Mouse (Mus musculus) myocyte (in vitro differentiated cells): ENCODE measurements around the gene Lrrc41. TPM values are rescaled to one million over a fixed set of nuclear protein-coding genes. Genes with fewer than 3 reads are reported as not detected.

ENCODE experiments used
- H3K27me3 ChIP-seq: one replicate; pipeline ENCODE4 v1.6.1; 2011; ENCODE audit not compliant: control insufficient read depth, insufficient read depth, insufficient read length
- H3K36me3 ChIP-seq: one replicate; pipeline ENCODE4 v1.6.1; 2011; ENCODE audit not compliant: control insufficient read depth, insufficient read depth
- H3K4me2 ChIP-seq: one replicate; pipeline ENCODE4 v1.6.1; 2011; ENCODE audit warnings: low read depth, control low read depth
- H3K4me3 ChIP-seq: one replicate; pipeline ENCODE4 v1.5.1; 2011; ENCODE audit warnings: mild to moderate bottlenecking, control low read depth, moderate library complexity
- H3K79me2 ChIP-seq: one replicate; pipeline ENCODE4 v1.6.1; 2011; ENCODE audit not compliant: control insufficient read depth, insufficient read depth
- H3ac ChIP-seq: one replicate; pipeline ENCODE4 v1.6.1; 2011; ENCODE audit not compliant: control insufficient read depth, insufficient read length
- CEBPB ChIP-seq: IDR thresholded peaks from 2 replicates; pipeline ENCODE4 v1.6.1; 2011; ENCODE audit warnings: mild to moderate bottlenecking, moderate library complexity; ENCODE audit not compliant: poor library complexity, insufficient read depth, severe bottlenecking
- E2F4 ChIP-seq: IDR thresholded peaks from one replicate; pipeline ENCODE4 v1.6.1; 2011; ENCODE audit warnings: mild to moderate bottlenecking, control low read depth, moderate library complexity; ENCODE audit not compliant: insufficient read depth
- MAX ChIP-seq: IDR thresholded peaks from one replicate; pipeline ENCODE4 v1.6.1; 2011; ENCODE audit warnings: low read depth, mild to moderate bottlenecking, control low read depth
- MYOD1 ChIP-seq, 3 experiments: IDR thresholded peaks; one replicate each; pipeline ENCODE4 v1.6.1; 2011; ENCODE audit warnings: control low read depth in 2 of 3, low read depth in 2 of 3, mild to moderate bottlenecking in 2 of 3, moderate library complexity in 1 of 3; ENCODE audit not compliant: insufficient read length in 2 of 3, control insufficient read depth in 1 of 3
- MYOG ChIP-seq, 3 experiments: IDR thresholded peaks; one replicate each; pipeline ENCODE4 v1.6.1; 2011; ENCODE audit warnings: control low read depth in 2 of 3, low read depth in 2 of 3, mild to moderate bottlenecking in 2 of 3; ENCODE audit not compliant: insufficient read length in 2 of 3, control insufficient read depth in 1 of 3, insufficient read depth in 1 of 3
- POLR2A ChIP-seq: IDR thresholded peaks from one replicate; pipeline ENCODE4 v1.6.1; 2011; ENCODE audit warnings: low read depth, mild to moderate bottlenecking, control low read depth, moderate library complexity; ENCODE audit not compliant: insufficient read length
- POLR2AphosphoS2 ChIP-seq: IDR thresholded peaks from one replicate; pipeline ENCODE4 v1.6.1; 2011; ENCODE audit warnings: low read depth, control low read depth; ENCODE audit not compliant: insufficient read length
- REST ChIP-seq: IDR thresholded peaks from one replicate; pipeline ENCODE4 v1.6.1; 2011; ENCODE audit warnings: mild to moderate bottlenecking, control low read depth, moderate library complexity; ENCODE audit not compliant: insufficient read depth, insufficient read length
- SRF ChIP-seq: IDR thresholded peaks from one replicate; pipeline ENCODE4 v1.6.1; 2011; ENCODE audit warnings: low read depth; ENCODE audit not compliant: control insufficient read depth, insufficient read length
- TCF12 ChIP-seq: IDR thresholded peaks from one replicate; pipeline ENCODE4 v1.6.1; 2011; ENCODE audit warnings: mild to moderate bottlenecking, control low read depth; ENCODE audit not compliant: poor library complexity, insufficient read depth, severe bottlenecking
- TCF3 ChIP-seq: IDR thresholded peaks from one replicate; pipeline ENCODE4 v1.6.1; 2011; ENCODE audit warnings: low read depth, control low read depth; ENCODE audit not compliant: insufficient read length
- USF1 ChIP-seq: IDR thresholded peaks from one replicate; pipeline ENCODE4 v1.6.1; 2011; ENCODE audit warnings: low read depth, mild to moderate bottlenecking, control low read depth, moderate library complexity
- polyA plus RNA-seq: library from polyadenylated mRNA; unstranded; fragments of >200 nt; fragmentation: generic; extraction: Trizol; gene quantifications from one replicate; pipeline ENCODE4 v1.2.1, GENCODE M21; 2012; ENCODE audit warnings: missing spikeins

The Lrrc41 gene
- polyA plus RNA-seq, 1 experiment, result 36.1 TPM

- TF ChIP-seq POLR2AphosphoS2 (no peak), POLR2A (no peak), TCF3 (no peak), SRF (no peak)
Measured at GRCm38 (mm10) chr4:116125803-116126386, 50.8 kb downstream of the Lrrc41 start.

GRCm38 (mm10) chr4:116127956-116128355 lies 52.9 kb downstream of the Lrrc41 start:
- no peak for TF ChIP-seq SRF

More at GRCm38 (mm10) chr4:116125803-116126386, 50.8 kb downstream of the Lrrc41 start:
- Histone ChIP-seq H3ac (no peak overlapping the region), H3K4me2 (no peak overlapping the region), H3K4me3 (no peak overlapping the region), H3K27me3 (no peaks in the 10 kb centered on the region), H3K36me3 (no peaks in the 10 kb centered on the region), H3K79me2 (peaks cover 3% of the 10 kb centered on the region)

GRCm38 (mm10) chr4:116133126-116133525 lies 58.1 kb downstream of the Lrrc41 start:
- H3K27me3 ChIP-seq, result no peaks in the 10 kb centered on the region
- no peak overlapping the region for H3K4me3 ChIP-seq
- TF ChIP-seq USF1 (no peak), TCF3 (no peak), MAX (no peak), E2F4 (no peak), SRF (no peak), CEBPB (no peak), MYOD1 (IDR thresholded peaks at IDR 0.05; ENCODE audit: control insufficient read depth in 1 of 3, insufficient read length in 2 of 3, low read depth in 2 of 3) (no peak), MYOG (IDR thresholded peaks at IDR 0.05; ENCODE audit: control insufficient read depth in 1 of 3, insufficient read depth in 1 of 3, insufficient read length in 2 of 3, low read depth in 2 of 3) (no peak), POLR2A (no peak), POLR2AphosphoS2 (no peak), TCF12 (no peak), REST (no peak)
- peaks cover 3% of the 10 kb centered on the region for H3K36me3 ChIP-seq
- H3K79me2 ChIP-seq, result no peaks in the 10 kb centered on the region
- no peak overlapping the region for H3K4me2 ChIP-seq
- H3ac ChIP-seq, result no peak overlapping the region

More at GRCm38 (mm10) chr4:116127956-116128355, 52.9 kb downstream of the Lrrc41 start:
- H3K4me2 ChIP-seq, result no peak overlapping the region
- H3K27me3 ChIP-seq, result no peaks in the 10 kb centered on the region
- H3K4me3 ChIP-seq, result no peak overlapping the region
- H3ac ChIP-seq, result no peak overlapping the region
- H3K79me2 ChIP-seq, result no peaks in the 10 kb centered on the region
- no peaks in the 10 kb centered on the region for H3K36me3 ChIP-seq

- Histone ChIP-seq H3K36me3 (peaks cover 3% of the 10 kb centered on the region), H3ac (no peak overlapping the region), H3K79me2 (no peaks in the 10 kb centered on the region), H3K27me3 (no peaks in the 10 kb centered on the region), H3K4me2 (no peak overlapping the region), H3K4me3 (no peak overlapping the region)
- TF ChIP-seq TCF12 (no peak), POLR2A (no peak), E2F4 (no peak), CEBPB (no peak), REST (no peak), SRF (no peak), MYOD1 (IDR thresholded peaks at IDR 0.05; ENCODE audit: control insufficient read depth in 1 of 3, insufficient read length in 2 of 3, low read depth in 2 of 3) (no peak), MYOG (IDR thresholded peaks at IDR 0.05; ENCODE audit: control insufficient read depth in 1 of 3, insufficient read depth in 1 of 3, insufficient read length in 2 of 3, low read depth in 2 of 3) (no peak), POLR2AphosphoS2 (no peak), TCF3 (no peak)
Measured at GRCm38 (mm10) chr4:116134990-116135389, 59.9 kb downstream of the Lrrc41 start.

GRCm38 (mm10) chr4:116137421-116137996 lies 62.4 kb downstream of the Lrrc41 start:
- Histone ChIP-seq H3K79me2 (no peaks in the 10 kb centered on the region), H3K27me3 (no peaks in the 10 kb centered on the region), H3ac (no peak overlapping the region), H3K36me3 (peaks cover 3% of the 10 kb centered on the region), H3K4me2 (no peak overlapping the region), H3K4me3 (no peak overlapping the region)
- TF ChIP-seq SRF, result no peak
- TF ChIP-seq CEBPB, result no peak
- TF ChIP-seq USF1, result no peak
- no peak for TF ChIP-seq E2F4
- no peak for TF ChIP-seq TCF12
- TF ChIP-seq MYOG (IDR thresholded peaks at IDR 0.05; ENCODE audit: control insufficient read depth in 1 of 3, insufficient read depth in 1 of 3, insufficient read length in 2 of 3, low read depth in 2 of 3), result no peak
- TF ChIP-seq MAX, result no peak
- TF ChIP-seq MYOD1 (IDR thresholded peaks at IDR 0.05; ENCODE audit: control insufficient read depth in 1 of 3, insufficient read length in 2 of 3, low read depth in 2 of 3), result no peak
- no peak for TF ChIP-seq REST
- TF ChIP-seq POLR2AphosphoS2, result no peak
- no peak for TF ChIP-seq TCF3
- TF ChIP-seq POLR2A, result no peak
